12 mouse cellular contexts compared by ENCODE assay signal in the genomic region with DNA sequence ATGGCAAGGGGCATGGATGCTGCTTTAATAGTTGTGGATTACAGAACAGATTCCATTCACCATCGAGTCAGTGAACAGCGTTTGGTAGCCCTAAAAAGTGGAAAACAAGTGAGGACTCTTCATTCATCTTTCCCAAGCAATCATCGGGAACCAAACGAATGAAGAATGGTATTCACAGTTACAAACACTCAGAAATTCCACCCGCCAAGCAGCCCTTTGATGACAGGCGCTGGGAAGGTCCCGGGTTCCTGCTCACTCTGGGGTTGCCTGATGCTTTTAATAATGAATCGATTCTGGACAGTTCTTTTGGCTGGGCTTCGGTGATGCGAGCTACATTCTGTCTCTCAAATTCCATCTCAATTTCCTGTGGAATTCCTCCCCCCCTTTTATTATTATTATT.
"Had no signal": no experiment of that assay in that cellular context is flagged by ENCODE, and none has a peak within 500 bp of the region (broad histone marks: within the 10 kb centered on the region; RNA-seq: fewer than 3 reads in every experiment).

No protein-coding gene starts in this region.

- DNase-seq: retina, postnatal 1 day; right cerebral cortex, adult 18-20 months; right cerebral cortex, postnatal 14 days; right cerebral cortex, postnatal 25 days; right cerebral cortex, postnatal 4 days; spleen, adult 18-20 months; thymus, adult 18-20 months; thymus, adult 2 months; thymus, postnatal 14 days; thymus, postnatal 25 days; thymus, postnatal 36 days; thymus, postnatal 4 days had no signal
